Mouse (Mus musculus): ENCODE measurements around the gene Rhebl1.

Gene Rhebl1

DNA sequence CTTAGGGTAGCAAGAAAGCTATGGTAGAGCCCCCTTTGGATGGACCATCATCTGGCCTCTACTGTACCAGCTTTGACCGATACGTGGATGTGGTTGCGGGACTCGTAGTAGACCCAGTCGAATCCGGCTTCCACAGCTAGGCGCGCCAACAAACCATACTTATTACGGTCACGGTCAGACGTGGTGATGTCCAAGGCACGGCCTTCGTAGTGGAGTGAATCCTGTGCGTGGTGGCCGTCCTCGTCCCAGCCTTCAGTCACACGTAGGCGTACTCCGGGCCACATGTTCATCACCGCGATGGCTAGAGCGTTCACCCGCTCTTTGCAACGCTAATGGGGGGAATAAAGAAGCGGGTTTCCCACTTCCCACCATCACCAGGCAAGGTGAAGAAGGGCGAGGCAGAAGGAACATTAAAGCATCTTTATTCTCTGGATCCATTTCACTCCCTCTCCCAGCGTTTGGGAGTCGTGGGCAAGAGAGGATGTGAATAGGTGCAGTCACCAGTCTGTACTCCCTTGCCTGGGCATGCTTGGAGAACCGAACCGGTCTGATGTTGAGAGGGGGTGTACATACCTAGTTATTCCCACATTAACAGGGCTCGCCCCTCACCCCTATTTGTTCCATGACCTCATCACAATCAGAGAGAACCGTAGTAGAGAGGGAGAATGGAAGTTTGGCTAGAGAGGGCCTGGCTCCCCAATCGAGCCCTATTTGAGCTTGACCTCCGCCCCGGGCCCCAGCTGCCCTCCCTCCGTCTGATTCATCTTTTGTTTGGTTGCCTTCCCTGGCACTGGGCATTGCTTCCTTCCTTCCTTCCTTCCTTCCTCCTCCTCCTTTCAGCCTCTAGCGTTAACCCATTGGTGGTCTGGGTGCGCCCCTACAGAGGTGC is 650 bp upstream of the Rhebl1 start:
- POLR2A ChIA-PET, result interaction anchor here in 3 of 4 experiments (0.5 to 3.2 kb wide), 33 partner anchors 9 to 151 kb away, joined by 3 to 14 read pairs (median 4); partner anchors contain the start of genes Lmbr1l (in 2 of the 3), Tuba1b (in 2 of the 3) and Tuba1c (in 2 of the 3)
- CTCF ChIA-PET, result interaction anchor here in 2 of 4 experiments (0.8 to 1.5 kb wide), 7 partner anchors 10 to 378 kb away, joined by 3 to 6 read pairs (median 3); no protein-coding TSS in a partner anchor

DNA sequence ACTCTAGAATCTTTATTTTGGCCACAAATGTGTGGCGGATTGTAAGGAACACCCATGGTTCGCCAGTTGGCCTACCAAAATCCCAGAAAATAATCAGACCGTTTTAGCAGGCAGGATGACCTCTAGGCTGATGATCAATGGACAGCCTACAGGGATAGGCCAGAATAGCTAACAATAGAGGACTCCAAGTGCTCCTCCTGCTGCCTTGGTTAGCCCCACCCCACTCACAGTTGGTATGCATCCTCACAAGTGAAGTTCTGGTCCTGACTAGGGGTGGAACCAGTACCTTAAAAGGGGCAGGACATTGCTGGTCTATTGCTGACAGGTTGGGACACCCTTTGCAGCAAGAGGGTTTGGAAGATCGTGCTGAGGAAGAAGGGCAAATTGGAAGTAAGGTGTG is 1.3 kb downstream of the Rhebl1 start:
- CTCF ChIA-PET, result interaction anchor here in 2 of 4 experiments (0.6 to 3.3 kb wide), 11 partner anchors 8 to 165 kb away, joined by 3 to 34 read pairs (median 4); partner anchors contain the start of gene Fkbp11 (in 1 of the 2)
- POLR2A ChIA-PET, result interaction anchor here in 2 of 4 experiments (0.6 to 5.0 kb wide), 21 partner anchors 9 to 137 kb away, joined by 3 to 64 read pairs (median 10); partner anchors contain the start of genes Tuba1b (in 2 of the 2), Gm49450 (in 1 of the 2), Prkag1 (in 1 of the 2) and Tuba1a (in 1 of the 2)

DNA sequence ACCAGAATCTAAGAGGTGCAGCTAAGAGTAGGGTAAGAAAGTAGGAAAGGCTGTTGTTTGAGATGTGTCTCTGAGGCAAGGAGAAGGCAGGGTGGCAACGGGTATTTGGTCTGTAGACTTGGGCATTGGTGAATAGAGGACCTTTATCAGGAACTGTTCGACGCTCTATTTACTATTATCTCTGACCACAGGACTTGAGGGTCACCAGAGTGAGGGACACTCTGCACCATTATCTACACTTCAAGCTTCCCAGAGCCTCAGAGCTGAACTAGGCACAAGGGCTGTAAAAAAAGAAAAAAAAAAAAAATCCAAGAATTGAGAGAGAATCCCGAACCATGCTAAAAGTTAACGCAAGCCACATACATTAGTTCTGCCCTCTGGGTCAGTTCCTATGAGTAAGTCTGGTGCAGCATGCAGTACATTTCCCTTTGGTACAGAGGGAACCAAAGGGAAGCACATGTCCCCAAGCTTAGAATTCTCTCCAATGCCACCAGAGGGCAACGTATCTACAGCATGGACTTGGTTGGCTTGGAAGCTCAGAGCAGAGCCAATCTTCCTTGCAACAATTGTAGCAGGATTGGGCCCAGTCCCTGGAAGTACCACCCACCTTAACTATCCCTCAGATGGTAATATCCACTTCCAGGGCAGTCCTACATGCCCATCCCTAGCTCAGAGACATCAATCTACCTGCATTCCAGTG is 2.3 kb downstream of the Rhebl1 start:
- ChIA-PET POLR2A (interaction anchor here (0.5 to 5.0 kb wide), 68 partner anchors 8 to 747 kb away, joined by 3 to 64 read pairs (median 4); partner anchors contain the start of genes Tuba1b (in 3 of the 4), Tuba1c (in 3 of the 4), Gm49450 (in 2 of the 4) and Tuba1a (in 2 of the 4)), CTCF (interaction anchor here (0.6 to 3.3 kb wide), 56 partner anchors 8 to 260 kb away, joined by 3 to 34 read pairs (median 4); partner anchors contain the start of genes Dnajc22 (in 1 of the 4), Fkbp11 (in 1 of the 4) and Tuba1c (in 1 of the 4))

DNA sequence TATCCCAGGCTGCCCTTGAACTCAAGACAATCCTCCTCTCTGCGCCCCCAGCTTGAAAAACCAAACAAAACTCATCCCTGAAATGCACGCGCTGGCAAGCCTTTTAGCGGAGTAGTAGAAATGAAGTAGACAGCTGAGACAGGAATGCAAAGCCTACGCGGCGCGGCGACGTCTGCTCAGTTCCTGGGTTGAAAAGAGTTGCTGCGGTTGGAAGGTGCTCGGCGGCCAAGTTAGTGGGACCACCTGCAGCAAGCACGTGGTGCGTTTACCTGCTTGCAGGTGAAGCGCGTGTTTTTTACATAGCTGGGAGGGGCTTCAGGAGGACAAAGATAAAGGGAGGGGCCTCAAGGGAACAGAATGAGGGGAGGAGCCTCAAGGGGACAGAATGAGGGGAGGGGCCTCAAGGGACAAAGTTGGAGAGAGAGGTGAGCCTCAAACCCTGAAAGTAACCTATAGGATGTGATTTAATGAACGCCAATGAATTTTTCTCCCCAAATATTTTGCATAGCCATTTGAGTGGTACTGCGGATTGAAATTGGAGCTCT is 3.1 kb downstream of the Rhebl1 start:
- CTCF ChIA-PET, result interaction anchor here (0.7 to 3.3 kb wide), 36 partner anchors 10 to 260 kb away, joined by 3 to 34 read pairs (median 4); partner anchors contain the start of genes Dnajc22 (in 1 of the 4), Prkag1 (in 1 of the 4) and Tuba1c (in 1 of the 4)
- POLR2A ChIA-PET, result interaction anchor here (0.5 to 5.0 kb wide), 59 partner anchors 9 to 323 kb away, joined by 3 to 64 read pairs (median 5); partner anchors contain the start of genes Tuba1b (in 3 of the 4), Tuba1c (in 3 of the 4), Gm49450 (in 2 of the 4) and Tuba1a (in 2 of the 4)

DNA sequence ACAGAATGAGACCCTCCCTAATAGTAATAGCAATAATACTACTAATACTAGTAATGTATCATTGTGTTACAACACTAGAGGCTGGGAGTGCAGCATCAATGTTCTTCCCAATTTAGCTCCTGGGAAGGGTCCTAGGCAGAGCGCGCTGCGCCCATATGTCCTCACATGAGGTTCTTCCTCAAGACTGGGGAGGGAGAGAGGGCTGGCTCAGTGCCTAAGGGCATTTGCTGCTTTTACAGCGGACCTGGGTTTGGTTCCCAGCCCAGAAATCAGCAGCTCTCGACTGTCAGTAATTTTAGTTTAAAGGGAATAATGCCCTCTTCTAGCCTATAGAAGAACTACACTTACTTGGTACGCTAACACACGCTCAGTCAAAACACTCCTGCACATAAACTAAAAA is 6.8 kb downstream of the Rhebl1 start:
- ChIA-PET CTCF (interaction anchor here in 2 of 4 experiments (0.6 to 1.5 kb wide), 3 partner anchors 17 to 179 kb away, joined by 3 to 7 read pairs (median 4); partner anchors contain the start of genes Ccdc65 (in 1 of the 2) and Tuba1c (in 1 of the 2)), POLR2A (interaction anchor here in 1 of 4 experiments (1.4 kb wide), 1 partner anchor 125 kb away, joined by 3 read pairs; no protein-coding TSS in a partner anchor)

DNA sequence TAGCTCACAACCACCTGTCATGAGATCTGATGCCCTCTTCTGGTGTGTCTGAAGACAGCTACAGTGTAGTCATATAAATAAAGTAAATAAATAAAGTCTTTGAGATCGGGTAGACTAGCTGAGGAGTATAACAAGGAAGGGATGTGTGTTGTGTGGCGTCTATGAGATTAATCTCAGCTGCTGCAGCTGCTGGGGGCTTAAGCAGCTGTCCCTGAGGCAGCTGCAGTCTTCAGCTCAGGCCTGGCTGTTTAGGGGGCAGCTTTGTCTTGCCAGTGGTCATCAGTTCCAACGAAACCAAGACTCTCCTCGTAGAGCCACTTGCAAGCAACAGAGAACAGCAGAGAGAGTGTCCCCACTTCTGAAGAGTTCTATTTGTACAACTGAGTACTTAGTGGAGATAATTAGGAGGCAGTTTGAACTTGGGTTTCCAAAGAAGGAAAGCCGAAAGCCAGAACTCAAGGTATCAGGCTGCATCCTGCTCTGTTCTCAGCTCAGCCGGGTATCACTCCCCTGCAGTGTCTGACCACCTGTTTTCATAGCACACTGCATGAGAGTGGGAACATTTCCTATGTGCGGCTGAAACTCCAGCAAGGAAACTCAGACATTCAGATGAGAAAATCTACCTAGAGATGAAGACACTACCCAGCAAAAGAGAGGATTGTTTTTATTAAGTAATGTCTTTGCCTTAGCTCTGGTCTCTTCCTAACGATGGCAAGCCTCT is 7.5 kb downstream of the Rhebl1 start:
- CTCF ChIA-PET, result interaction anchor here in 3 of 4 experiments (0.6 to 1.5 kb wide), 5 partner anchors 17 to 179 kb away, joined by 3 to 7 read pairs (median 4); partner anchors contain the start of genes Ccdc65 (in 1 of the 3) and Tuba1c (in 1 of the 3)
- POLR2A ChIA-PET, result interaction anchor here in 2 of 4 experiments (0.5 to 1.8 kb wide), 6 partner anchors 13 to 319 kb away, joined by 3 to 8 read pairs (median 3); no protein-coding TSS in a partner anchor

DNA sequence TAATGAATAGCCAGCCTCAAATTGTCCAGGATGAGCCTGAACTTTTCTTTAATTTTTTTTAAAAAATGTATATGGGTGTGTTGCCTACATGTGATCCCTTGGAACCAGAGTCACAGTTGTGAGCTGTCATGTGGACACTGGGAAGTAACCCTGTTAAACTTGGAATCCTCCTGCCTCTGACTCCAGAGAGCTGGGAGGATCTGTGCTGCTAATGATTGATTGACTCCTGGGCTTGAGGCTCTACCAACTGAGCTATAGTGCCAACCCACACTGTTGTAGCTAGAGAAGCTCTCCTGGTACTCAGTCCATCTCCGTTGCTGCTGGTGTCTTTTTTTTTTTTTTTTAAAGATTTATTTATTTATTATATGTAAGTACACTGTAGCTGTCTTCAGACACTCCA is 10.2 kb downstream of the Rhebl1 start:
- POLR2A ChIA-PET, result interaction anchor here (0.5 to 4.1 kb wide), 7 partner anchors 12 to 209 kb away, joined by 3 to 33 read pairs (median 4); partner anchors contain the start of genes Kmt2d (in 1 of the 4) and Tuba1b (in 1 of the 4)
- CTCF ChIA-PET, result interaction anchor here in 3 of 4 experiments (0.6 to 1.4 kb wide), 5 partner anchors 8 to 185 kb away, joined by 3 to 6 read pairs (median 3); partner anchors contain the start of gene Prkag1 (in 1 of the 3)

DNA sequence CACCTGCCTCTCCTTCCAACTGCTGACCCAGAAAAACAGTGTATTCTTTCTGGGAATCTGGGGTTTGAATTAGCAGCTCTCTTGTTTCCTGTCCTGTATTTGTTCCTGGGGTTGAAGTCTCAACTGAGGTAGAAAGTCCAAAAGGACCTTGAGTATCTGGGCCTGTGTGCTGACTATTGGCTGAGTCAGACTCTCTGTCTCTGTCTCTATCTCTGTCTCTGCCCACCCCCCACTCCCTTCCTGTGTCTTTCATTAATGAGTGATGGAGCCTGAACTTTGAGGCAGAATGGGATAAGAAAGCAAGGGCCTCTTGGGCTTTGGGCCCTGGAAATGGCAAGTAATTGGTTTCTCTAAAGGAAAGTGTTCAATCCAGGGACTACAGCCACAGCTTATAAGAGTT is 10.7 kb downstream of the Rhebl1 start:
- ChIA-PET POLR2A (interaction anchor here in 3 of 4 experiments (0.5 to 4.4 kb wide), 7 partner anchors 8 to 122 kb away, joined by 3 to 54 read pairs (median 5); partner anchors contain the start of genes Kmt2d (in 1 of the 3) and Tuba1b (in 1 of the 3)), CTCF (interaction anchor here in 3 of 4 experiments (0.6 to 1.4 kb wide), 4 partner anchors 9 to 186 kb away, joined by 3 to 11 read pairs (median 4); no protein-coding TSS in a partner anchor)

DNA sequence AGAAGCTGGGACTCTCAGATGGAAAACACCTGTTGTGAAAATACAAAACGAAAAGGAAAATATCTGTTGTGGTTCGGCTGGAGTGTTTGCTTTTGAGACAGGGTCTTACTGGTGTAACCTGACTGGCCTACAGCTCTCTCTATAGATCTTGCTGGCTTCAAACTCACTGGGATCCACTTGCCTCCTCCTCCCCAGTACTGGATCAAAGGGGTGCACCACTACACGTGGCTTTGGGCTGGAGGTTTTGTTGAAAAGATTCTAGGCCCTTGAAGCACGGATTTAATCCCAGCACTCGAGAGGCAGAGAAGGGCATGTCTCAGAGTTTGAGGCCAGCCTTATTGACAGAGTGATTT is 12.7 kb downstream of the Rhebl1 start:
- CTCF ChIA-PET, result interaction anchor here (0.5 to 3.0 kb wide), 38 partner anchors 9 to 595 kb away, joined by 3 to 28 read pairs (median 4); partner anchors contain the start of genes Tuba1c (in 2 of the 4), C1ql4 (in 1 of the 4), Dnajc22 (in 1 of the 4) and Gm49450 (in 1 of the 4)

DNA sequence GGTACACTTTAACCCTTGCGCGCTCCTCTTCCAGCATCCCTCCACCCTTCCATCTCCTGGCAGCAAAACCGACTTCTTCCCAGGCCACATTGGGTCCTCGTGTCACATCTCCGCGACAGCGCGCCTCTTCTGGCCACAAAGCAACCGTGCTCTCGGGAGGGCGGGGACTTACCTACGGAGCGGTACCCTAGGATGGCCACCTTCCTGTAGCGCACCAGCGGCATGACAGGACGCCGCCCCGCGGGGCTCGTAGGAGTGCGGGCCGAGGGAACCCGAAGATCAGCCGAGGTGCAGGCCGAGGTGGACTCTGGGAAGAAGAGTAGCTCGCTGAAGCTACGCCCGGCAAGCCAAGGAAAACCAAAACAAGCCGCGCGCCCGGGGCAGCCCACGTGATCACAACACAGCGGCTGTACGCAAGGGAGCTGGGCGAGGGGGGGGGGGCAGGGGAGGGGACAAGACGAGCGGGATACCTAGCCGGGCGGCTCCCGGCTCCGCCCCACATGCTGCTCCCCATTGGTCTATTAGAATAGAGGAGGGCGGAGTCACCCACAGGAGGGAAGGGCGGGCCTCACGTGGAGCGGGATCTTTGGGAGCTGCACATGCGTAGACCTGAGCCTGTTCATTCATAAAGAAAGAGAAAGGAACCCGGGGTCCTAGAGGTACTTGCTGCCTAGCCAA is 13.2 kb downstream of the Rhebl1 start:
- ChIA-PET CTCF (interaction anchor here (0.5 to 3.0 kb wide), 41 partner anchors 9 to 596 kb away, joined by 3 to 28 read pairs (median 4); partner anchors contain the start of genes Tuba1c (in 2 of the 4), C1ql4 (in 1 of the 4), Dnajc22 (in 1 of the 4) and Gm49450 (in 1 of the 4)), POLR2A (interaction anchor here (0.5 to 5.0 kb wide), 83 partner anchors 8 to 1102 kb away, joined by 3 to 64 read pairs (median 5); partner anchors contain the start of genes Tuba1b (in 3 of the 4), Tuba1c (in 3 of the 4), Dhh (in 2 of the 4) and Dnajc22 (in 2 of the 4))

More for the DNA sequence above, 12.7 kb downstream of the Rhebl1 start:
- POLR2A ChIA-PET, result interaction anchor here (0.5 to 5.0 kb wide), 80 partner anchors 9 to 1102 kb away, joined by 3 to 64 read pairs (median 5); partner anchors contain the start of genes Tuba1b (in 3 of the 4), Tuba1c (in 3 of the 4), Dhh (in 2 of the 4) and Dnajc22 (in 2 of the 4)

DNA sequence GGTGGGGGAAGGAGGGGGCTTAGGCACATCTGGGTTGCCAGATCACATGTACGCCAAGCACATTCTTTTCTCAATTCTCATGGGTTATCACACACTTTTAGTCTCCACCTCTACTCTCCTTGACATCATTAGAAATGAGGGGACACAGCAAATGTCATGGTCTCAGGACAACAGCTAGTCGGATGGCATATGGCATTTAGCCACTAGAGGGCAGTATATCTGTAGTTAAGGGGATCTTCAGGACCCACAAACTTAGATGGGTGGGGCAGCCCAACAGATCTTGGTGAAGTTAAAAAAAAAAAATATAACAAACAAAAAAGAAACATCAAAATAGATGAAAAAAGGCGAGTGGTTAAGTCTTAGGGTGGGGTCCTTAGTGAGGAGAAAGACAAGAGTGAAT is 17.0 kb downstream of the Rhebl1 start:
- ChIA-PET CTCF (interaction anchor here (0.5 to 3.9 kb wide), 51 partner anchors 8 to 448 kb away, joined by 3 to 27 read pairs (median 3); partner anchors contain the start of genes Prkag1 (in 2 of the 4), Arf3 (in 1 of the 4) and Tuba1b (in 1 of the 4)), POLR2A (interaction anchor here in 3 of 4 experiments (0.5 to 2.8 kb wide), 16 partner anchors 14 to 153 kb away, joined by 3 to 11 read pairs (median 3); partner anchors contain the start of genes Tuba1c (in 2 of the 3), Prkag1 (in 1 of the 3) and Tuba1b (in 1 of the 3))

DNA sequence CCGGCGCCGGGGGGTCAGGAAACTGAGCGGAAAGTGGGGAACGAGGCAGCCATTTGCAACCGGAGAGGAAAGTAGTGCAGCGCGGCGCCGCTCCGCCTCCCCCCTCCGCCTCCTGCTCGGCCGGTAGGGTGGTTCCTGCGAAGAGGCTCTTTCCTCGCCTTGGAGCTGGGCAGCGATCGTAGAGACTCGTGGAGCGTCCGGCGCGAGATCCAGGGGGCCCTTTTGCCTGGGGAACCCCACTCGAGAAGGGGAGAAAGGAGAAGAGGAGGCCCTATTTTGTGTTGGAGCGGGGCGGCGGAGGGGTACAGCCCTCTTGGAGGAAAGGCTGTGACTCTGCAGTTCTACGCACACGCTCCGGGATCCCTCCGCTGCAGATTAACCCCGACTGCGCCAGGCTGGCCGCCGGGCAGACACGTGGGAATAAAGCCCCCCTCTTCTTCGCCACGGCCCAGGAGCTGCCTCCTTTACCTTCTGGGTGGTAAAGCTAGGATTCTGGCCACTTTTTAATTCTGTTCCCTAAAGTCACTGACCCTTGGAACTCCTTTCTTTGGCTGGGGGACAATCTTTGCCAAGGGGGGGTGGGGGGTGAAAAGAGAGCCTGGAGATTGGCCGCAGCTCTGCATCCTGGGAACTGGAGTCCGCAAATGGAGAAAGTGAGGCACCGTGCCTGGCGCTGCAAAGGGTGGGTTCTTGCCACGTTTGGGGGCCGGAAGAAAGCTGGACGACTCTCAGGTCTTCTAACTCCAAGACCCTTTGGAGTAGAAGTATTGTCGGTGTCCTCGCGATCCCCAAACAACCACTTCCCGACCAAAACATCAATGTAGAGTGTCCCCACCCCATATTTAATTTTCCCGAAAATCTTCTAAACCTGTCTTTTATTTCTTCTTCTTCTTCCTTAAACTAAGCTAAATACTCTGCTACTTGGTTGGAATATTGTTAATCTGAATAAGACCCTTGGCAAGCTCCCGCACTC is 22.1 kb downstream of the Rhebl1 start:
- ChIA-PET POLR2A (interaction anchor here (0.6 to 4.1 kb wide), 74 partner anchors 9 to 479 kb away, joined by 3 to 28 read pairs (median 4); partner anchors contain the start of genes Prkag1 (in 2 of the 4), Tuba1b (in 2 of the 4), Tuba1c (in 2 of the 4) and Arf3 (in 1 of the 4)), CTCF (interaction anchor here in 3 of 4 experiments (0.6 to 2.5 kb wide), 8 partner anchors 9 to 240 kb away, joined by 3 to 13 read pairs (median 3); partner anchors contain the start of gene Prkag1 (in 1 of the 3))

DNA sequence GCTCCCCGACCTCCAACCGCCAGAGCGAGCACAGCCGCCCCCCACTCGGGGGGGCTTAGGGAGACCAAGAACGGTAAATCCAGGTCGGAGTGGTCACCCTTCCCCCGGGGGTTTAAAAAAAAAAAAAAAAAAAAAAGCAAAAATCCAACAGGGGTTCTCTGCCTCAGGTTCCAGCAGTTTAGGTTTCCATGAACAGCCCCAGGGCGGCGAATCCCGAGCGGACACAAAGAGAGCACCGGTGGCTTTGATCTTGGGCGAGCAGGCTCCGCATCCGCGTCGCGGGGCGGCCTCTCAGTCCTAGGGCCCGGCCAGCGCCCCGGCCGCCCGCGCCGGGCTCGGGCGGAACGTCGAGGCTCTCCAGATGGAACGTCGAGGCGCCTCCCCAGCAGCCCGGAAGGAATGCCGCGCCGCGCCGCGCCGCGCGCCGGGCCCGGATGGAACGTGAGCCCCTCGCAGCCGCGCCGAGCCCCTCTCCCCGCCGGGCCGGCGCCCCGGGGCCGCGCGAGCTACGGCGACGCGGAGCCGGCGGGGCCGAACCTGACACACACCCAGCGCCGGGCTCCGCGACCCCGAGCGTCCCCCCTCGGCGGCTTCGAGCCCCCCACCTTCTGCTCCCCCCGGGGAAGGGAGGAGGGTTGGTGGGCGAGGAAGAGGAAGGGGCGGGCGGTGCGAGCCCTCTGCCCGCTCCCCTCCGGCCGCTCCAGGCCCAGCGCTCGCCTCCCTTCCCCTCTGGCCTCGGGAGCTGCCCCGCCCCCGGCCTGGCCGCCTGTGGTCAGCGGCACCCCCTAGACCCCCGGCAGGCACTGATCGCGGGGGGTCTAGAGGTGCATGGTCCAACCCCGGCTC is 23.0 kb downstream of the Rhebl1 start, which contains the start of gene Kmt2d:
Kmt2d (minus strand) TSS at position 135 of the 846 bp plus-strand sequence.
- ChIA-PET CTCF (interaction anchor here in 2 of 4 experiments (0.8 to 2.5 kb wide), 6 partner anchors 10 to 239 kb away, joined by 3 to 13 read pairs (median 4); partner anchors contain the start of gene Prkag1 (in 1 of the 2)), POLR2A (interaction anchor here in 3 of 4 experiments (0.6 to 4.1 kb wide), 35 partner anchors 9 to 255 kb away, joined by 3 to 28 read pairs (median 6); partner anchors contain the start of genes Prkag1 (in 2 of the 3), Tuba1b (in 2 of the 3), Arf3 (in 1 of the 3) and Gm49450 (in 1 of the 3))
